In genomic region chr16:90864693-90865092, GRCm38 (mm10) we compare ENCODE assay signal across 12 mouse cellular contexts. TPM values are rescaled to one million over a fixed set of nuclear protein-coding genes. Genes with fewer than 3 reads are reported as not detected.
DNase-seq lines count a peak whose midpoint lies in the region; ATAC-seq lines count a peak whose summit lies in the region.
"Had no signal": no experiment of that assay in that cellular context is flagged by ENCODE, and none has a peak within 500 bp of the region (broad histone marks: within the 10 kb centered on the region; RNA-seq: fewer than 3 reads in every experiment).

No protein-coding gene starts in this region.

- H3K36me3 ChIP-seq in limb, embryonic 12.5 days: no peaks in the 10 kb centered on the region
- H3K36me3 ChIP-seq: liver, embryonic 13.5 days had no signal

- DNase-seq in frontal cortex, postnatal 14 days (ENCODE audit: low spot score in 2 of 2): no peak
- DNase-seq in lung, adult 18-20 months: peak; percentile 21 to 34
- no peak for DNase-seq in lung, postnatal 36 days
- peak; percentile 33 for DNase-seq in cerebellum, adult 9-10 months
- DNase-seq in layer of hippocampus, adult 11-12 months (ENCODE audit: low spot score): no peak
- DNase-seq: adrenal gland, postnatal 25 days; kidney, adult 11 months; liver, embryonic 13.5 days; thymus, postnatal 25 days had no signal

- 0 out of 2 replicates have a peak overlapping the region, but pooled peaks have one; percentile 56 for H3K27ac ChIP-seq in limb, embryonic 12.5 days
- H3K27ac ChIP-seq: liver, embryonic 13.5 days had no signal

- peaks cover 41% of the 10 kb centered on the region for H3K4me1 ChIP-seq in limb, embryonic 12.5 days (replicated peaks)
- H3K4me1 ChIP-seq: liver, embryonic 13.5 days had no signal

- H3K9ac ChIP-seq in limb, embryonic 12.5 days (replicated peaks): no peak overlapping the region
- H3K9ac ChIP-seq: liver, embryonic 13.5 days had no signal

- H3K27me3 ChIP-seq in limb, embryonic 12.5 days: no peaks in the 10 kb centered on the region

- H3K9me3 ChIP-seq in limb, embryonic 12.5 days: no peaks in the 10 kb centered on the region
- H3K9me3 ChIP-seq: liver, embryonic 13.5 days had no signal

- H3K4me3 ChIP-seq in limb, embryonic 12.5 days (replicated peaks): no peak overlapping the region
- H3K4me3 ChIP-seq: liver, embryonic 13.5 days had no signal

- H3K4me2 ChIP-seq in limb, embryonic 12.5 days: no peak overlapping the region
- H3K4me2 ChIP-seq: liver, embryonic 13.5 days had no signal

- peak; percentile 41; the same call in 1 of the 2 replicates for ATAC-seq in frontal cortex, adult (ENCODE audit: low TSS enrichment)
- no peak for ATAC-seq in limb, embryonic 12.5 days (ENCODE audit: insufficient number of reproducible peaks, insufficient read depth, low FRiP score, low TSS enrichment, low read depth)
- no peak for ATAC-seq in activated CD4-positive, CD25-positive, alpha-beta regulatory T cell, adult 4 months

- WGBS in limb, embryonic 12.5 days: 61% methylated on average over 7 of the region's 7 CpGs

RNA-seq across cellular contexts. Expression of gene Eva1c, which starts 38.2 kb away (rescaled TPM):
- 2.0 and 2.2 TPM in 2 replicates for polyA plus RNA-seq in limb, embryonic 12.5 days (2016; fragmentation: Nextera tagmentation; extraction: Ambion mirVana)
- polyA plus RNA-seq in activated CD4-positive, CD25-positive, alpha-beta regulatory T cell, adult 4 months (2017; shearing (Covaris generic)): not detected

RNA-seq across cellular contexts. Expression of gene Urb1, which starts 54.5 kb away (rescaled TPM):
- polyA plus RNA-seq in limb, embryonic 12.5 days (2016; fragmentation: Nextera tagmentation; extraction: Ambion mirVana): 12.7 and 15.0 TPM in 2 replicates
- 1 to 10 TPM; 3.9 to 4.6 TPM for polyA plus RNA-seq in activated CD4-positive, CD25-positive, alpha-beta regulatory T cell, adult 4 months (2017; shearing (Covaris generic))

Comparison
In these comparisons a context has a peak if more than half of its experiments do, and no peak if none do; other contexts are left out.
1. DNase-seq: peak in lung, adult 18-20 months (2 of 2) and cerebellum, adult 9-10 months (single experiment); none in frontal cortex, postnatal 14 days (0 of 2), lung, postnatal 36 days (single experiment) and layer of hippocampus, adult 11-12 months (single experiment).